Mouse (Mus musculus): ENCODE measurements around the gene Art3. TPM values are rescaled to one million over a fixed set of nuclear protein-coding genes. Genes with fewer than 3 reads are reported as not detected.

The Art3 gene
- 2.6 and 3.5 TPM in 2 replicates for polyA plus RNA-seq (2015; fragmentation: Nextera tagmentation; extraction: Ambion mirVana)

DNA sequence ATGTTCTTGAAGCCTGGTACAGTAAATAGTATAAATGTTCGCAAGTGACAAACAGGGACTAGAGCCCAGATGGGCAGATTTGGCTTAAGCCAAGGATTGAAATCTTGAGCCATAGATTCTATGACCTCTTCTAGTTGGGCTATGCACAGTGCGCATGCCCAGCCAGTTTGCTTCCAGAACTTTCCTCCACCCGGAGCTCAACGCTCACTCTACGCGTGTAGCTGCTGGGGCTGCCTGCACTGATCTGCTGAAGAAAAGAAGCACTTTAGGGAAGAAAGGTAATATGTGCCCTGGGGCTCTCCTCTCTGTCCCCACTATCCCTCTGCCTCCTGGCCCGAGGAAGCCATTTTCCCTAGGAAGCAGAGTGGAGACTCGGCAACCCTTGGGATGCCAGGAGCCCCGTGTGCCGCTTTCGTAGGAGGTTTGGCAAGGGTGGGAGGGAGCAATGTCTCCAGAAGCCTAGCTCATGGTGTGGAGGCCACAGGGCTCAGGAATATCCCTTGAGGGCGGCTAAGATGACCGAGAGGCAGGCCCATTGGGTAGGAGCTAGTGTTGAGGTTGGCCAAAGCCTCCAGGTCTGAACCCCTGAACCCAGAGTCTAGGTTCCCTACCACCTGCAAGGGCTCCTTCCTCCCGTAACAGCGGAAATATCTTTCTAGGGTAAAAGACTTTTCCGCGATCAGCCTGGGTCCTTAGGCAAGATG is at the start of gene Art3:
Gene Art3 (plus strand): TSS at position 193 of the 704 bp plus-strand sequence.
- H3K27me3 ChIP-seq (ENCODE audit: insufficient read depth, low read length): no peaks in the 10 kb centered on the region
- no peak within 1 kb of the TSS for H3K4me3 ChIP-seq (ENCODE audit: low read length)
- WGBS: 90% methylated on average over 17 of the region's 17 CpGs
- H3K36me3 ChIP-seq (ENCODE audit: insufficient read depth, low read length): no peaks in the 10 kb centered on the region
- H3K9me3 ChIP-seq (ENCODE audit: low read length): no peaks in the 10 kb centered on the region
- peak within 1 kb of the TSS; percentile 32 for H3K4me2 ChIP-seq (replicated peaks; ENCODE audit: low read depth, low read length)
- H3K27ac ChIP-seq (ENCODE audit: low read length): peak within 1 kb of the TSS; percentile 61
- no peak for ATAC-seq (ENCODE audit: low FRiP score, low TSS enrichment)
- no peaks in the 10 kb centered on the region for H3K4me1 ChIP-seq (ENCODE audit: insufficient read depth, low read length)
- no peak within 1 kb of the TSS for H3K9ac ChIP-seq (replicated peaks; ENCODE audit: low read length)

GRCm38 (mm10) chr5:92282571-92282970 is 49.1 kb upstream of the Art3 start:
- Histone ChIP-seq H3K9ac (replicated peaks; ENCODE audit: low read length) (no peak overlapping the region), H3K27ac (ENCODE audit: low read length) (no peak overlapping the region), H3K36me3 (ENCODE audit: insufficient read depth, low read length) (peaks cover 20% of the 10 kb centered on the region), H3K4me2 (replicated peaks; ENCODE audit: low read depth, low read length) (no peak overlapping the region), H3K4me1 (ENCODE audit: insufficient read depth, low read length) (peaks cover 7% of the 10 kb centered on the region; the same call in 1 of the 2 replicates), H3K27me3 (ENCODE audit: insufficient read depth, low read length) (no peaks in the 10 kb centered on the region), H3K9me3 (ENCODE audit: low read length) (no peaks in the 10 kb centered on the region), H3K4me3 (ENCODE audit: low read length) (no peak overlapping the region)
- WGBS: 77% methylated on average over 4 of the region's 4 CpGs
- no peak for ATAC-seq (ENCODE audit: low FRiP score, low TSS enrichment)

DNA sequence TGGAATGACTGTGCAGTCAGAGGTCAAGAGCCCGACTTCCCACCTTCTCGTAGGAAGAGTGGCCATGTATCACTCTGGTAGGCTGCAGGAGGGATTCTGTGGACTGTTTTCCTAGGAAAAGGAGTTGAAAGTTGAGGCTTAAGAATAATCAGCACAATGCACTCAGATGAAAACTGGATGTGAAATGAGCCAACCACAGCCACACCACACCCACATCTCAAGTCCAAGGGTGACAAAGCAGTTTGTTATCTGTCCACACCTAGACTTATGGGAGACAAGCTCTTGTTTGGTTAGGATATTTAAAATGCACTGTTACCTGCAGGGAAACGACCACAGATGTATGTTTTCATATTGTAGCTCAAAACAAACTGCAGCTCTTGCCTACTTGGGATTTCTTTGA is 48.5 kb upstream of the Art3 start:
- no peak for ATAC-seq (ENCODE audit: low FRiP score, low TSS enrichment)
- WGBS: 37% methylated on average over 3 of the region's 3 CpGs
- H3K36me3 ChIP-seq (ENCODE audit: insufficient read depth, low read length): peaks cover 25% of the 10 kb centered on the region
- H3K9me3 ChIP-seq (ENCODE audit: low read length): no peaks in the 10 kb centered on the region
- H3K4me2 ChIP-seq (replicated peaks; ENCODE audit: low read depth, low read length): no peak overlapping the region
- H3K4me1 ChIP-seq (ENCODE audit: insufficient read depth, low read length): peaks cover 7% of the 10 kb centered on the region; the same call in 1 of the 2 replicates
- no peak overlapping the region for H3K9ac ChIP-seq (replicated peaks; ENCODE audit: low read length)
- no peak overlapping the region for H3K4me3 ChIP-seq (ENCODE audit: low read length)
- H3K27me3 ChIP-seq (ENCODE audit: insufficient read depth, low read length): no peaks in the 10 kb centered on the region
- H3K27ac ChIP-seq (ENCODE audit: low read length): no peak overlapping the region

GRCm38 (mm10) chr5:92287840-92288239 is 43.8 kb upstream of the Art3 start:
- H3K27me3 ChIP-seq (ENCODE audit: insufficient read depth, low read length): no peaks in the 10 kb centered on the region
- 85% methylated on average over 6 of the region's 6 CpGs for WGBS
- H3K4me3 ChIP-seq (ENCODE audit: low read length): no peak overlapping the region
- no peak overlapping the region for H3K27ac ChIP-seq (ENCODE audit: low read length)
- no peak for ATAC-seq (ENCODE audit: low FRiP score, low TSS enrichment)
- no peak overlapping the region for H3K4me2 ChIP-seq (replicated peaks; ENCODE audit: low read depth, low read length)
- no peaks in the 10 kb centered on the region for H3K9me3 ChIP-seq (ENCODE audit: low read length)
- H3K36me3 ChIP-seq (ENCODE audit: insufficient read depth, low read length): peaks cover 62% of the 10 kb centered on the region
- no peak overlapping the region for H3K9ac ChIP-seq (replicated peaks; ENCODE audit: low read length)
- H3K4me1 ChIP-seq (ENCODE audit: insufficient read depth, low read length): no peaks in the 10 kb centered on the region

GRCm38 (mm10) chr5:92291652-92292414 is 39.8 kb upstream of the Art3 start:
- Histone ChIP-seq H3K27me3 (ENCODE audit: insufficient read depth, low read length) (no peaks in the 10 kb centered on the region), H3K27ac (ENCODE audit: low read length) (no peak overlapping the region), H3K4me2 (replicated peaks; ENCODE audit: low read depth, low read length) (no peak overlapping the region), H3K9me3 (ENCODE audit: low read length) (no peaks in the 10 kb centered on the region), H3K4me1 (ENCODE audit: insufficient read depth, low read length) (no peaks in the 10 kb centered on the region), H3K36me3 (ENCODE audit: insufficient read depth, low read length) (peaks cover 78% of the 10 kb centered on the region), H3K9ac (replicated peaks; ENCODE audit: low read length) (no peak overlapping the region), H3K4me3 (ENCODE audit: low read length) (no peak overlapping the region)
- 87% methylated on average over 6 of the region's 6 CpGs for WGBS
- ATAC-seq (ENCODE audit: low FRiP score, low TSS enrichment): no peak

GRCm38 (mm10) chr5:92294525-92294924 is 37.1 kb upstream of the Art3 start:
- Histone ChIP-seq H3K4me3 (ENCODE audit: low read length) (no peak overlapping the region), H3K4me1 (ENCODE audit: insufficient read depth, low read length) (no peaks in the 10 kb centered on the region), H3K9me3 (ENCODE audit: low read length) (no peaks in the 10 kb centered on the region), H3K27ac (ENCODE audit: low read length) (no peak overlapping the region), H3K4me2 (replicated peaks; ENCODE audit: low read depth, low read length) (no peak overlapping the region), H3K36me3 (ENCODE audit: insufficient read depth, low read length) (peaks cover 67% of the 10 kb centered on the region), H3K9ac (replicated peaks; ENCODE audit: low read length) (no peak overlapping the region), H3K27me3 (ENCODE audit: insufficient read depth, low read length) (no peaks in the 10 kb centered on the region)
- ATAC-seq (ENCODE audit: low FRiP score, low TSS enrichment): no peak
- 95% methylated on average over 2 of the region's 2 CpGs for WGBS

DNA sequence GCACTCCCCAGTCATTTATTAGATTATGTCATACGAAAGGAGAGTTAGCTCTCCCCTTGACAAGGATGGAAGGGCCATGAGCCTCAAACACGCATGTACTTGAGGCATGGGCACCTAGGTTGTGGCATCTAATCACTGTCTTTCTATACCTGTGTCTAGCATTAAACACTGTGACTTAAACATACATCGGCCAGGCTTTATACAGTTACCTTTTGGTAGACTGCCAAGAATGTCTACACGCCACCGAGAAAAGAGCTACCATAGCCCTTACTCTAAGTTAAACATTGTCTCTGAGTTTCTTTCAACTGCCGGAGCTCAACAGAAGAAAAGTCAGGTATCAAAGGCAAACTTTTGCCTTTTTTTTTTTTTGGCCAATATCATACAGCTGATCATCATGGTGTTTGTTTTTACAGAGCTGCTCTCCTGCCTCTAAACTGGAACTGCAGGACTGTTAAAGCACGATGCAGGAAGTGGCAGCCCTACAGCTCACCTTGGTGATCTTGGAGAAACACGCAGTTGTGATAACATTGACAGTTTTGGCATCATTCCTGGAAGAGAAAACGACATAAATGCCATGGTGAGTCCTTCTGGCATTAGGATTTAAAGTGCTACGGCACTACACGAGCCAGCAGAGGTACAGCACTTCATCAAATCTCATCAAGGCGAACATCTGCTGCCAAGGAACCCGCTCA is 29.3 kb upstream of the Art3 start:
- no peak for ATAC-seq (ENCODE audit: low FRiP score, low TSS enrichment)
- H3K9ac ChIP-seq (replicated peaks; ENCODE audit: low read length): no peak overlapping the region
- H3K36me3 ChIP-seq (ENCODE audit: insufficient read depth, low read length): peaks cover 63% of the 10 kb centered on the region
- no peaks in the 10 kb centered on the region for H3K27me3 ChIP-seq (ENCODE audit: insufficient read depth, low read length)
- H3K4me3 ChIP-seq (ENCODE audit: low read length): no peak overlapping the region
- H3K4me1 ChIP-seq (ENCODE audit: insufficient read depth, low read length): no peaks in the 10 kb centered on the region
- H3K27ac ChIP-seq (ENCODE audit: low read length): no peak overlapping the region
- no peaks in the 10 kb centered on the region for H3K9me3 ChIP-seq (ENCODE audit: low read length)
- H3K4me2 ChIP-seq (replicated peaks; ENCODE audit: low read depth, low read length): no peak overlapping the region
- 87% methylated on average over 13 of the region's 13 CpGs for WGBS

DNA sequence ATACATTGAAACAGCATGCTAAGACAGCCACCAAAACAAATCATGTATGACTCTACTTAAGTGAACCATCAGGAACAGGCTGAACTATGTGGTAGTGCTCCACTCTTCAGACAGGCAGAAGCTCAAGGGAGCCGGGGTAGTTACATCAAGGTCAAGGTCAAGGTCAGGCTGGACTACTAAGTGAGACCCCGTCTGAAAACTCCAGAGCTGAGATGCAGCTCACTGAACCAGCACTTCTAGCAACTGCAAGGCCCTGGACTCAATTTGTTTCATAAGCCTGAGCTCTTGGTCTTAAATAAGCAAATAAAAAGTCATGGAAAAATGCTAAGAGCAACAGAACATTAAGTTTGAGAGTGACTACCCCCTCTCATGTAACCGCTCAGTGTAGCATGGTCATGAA is 27.3 kb upstream of the Art3 start:
- no peak overlapping the region for H3K4me3 ChIP-seq (ENCODE audit: low read length)

DNA sequence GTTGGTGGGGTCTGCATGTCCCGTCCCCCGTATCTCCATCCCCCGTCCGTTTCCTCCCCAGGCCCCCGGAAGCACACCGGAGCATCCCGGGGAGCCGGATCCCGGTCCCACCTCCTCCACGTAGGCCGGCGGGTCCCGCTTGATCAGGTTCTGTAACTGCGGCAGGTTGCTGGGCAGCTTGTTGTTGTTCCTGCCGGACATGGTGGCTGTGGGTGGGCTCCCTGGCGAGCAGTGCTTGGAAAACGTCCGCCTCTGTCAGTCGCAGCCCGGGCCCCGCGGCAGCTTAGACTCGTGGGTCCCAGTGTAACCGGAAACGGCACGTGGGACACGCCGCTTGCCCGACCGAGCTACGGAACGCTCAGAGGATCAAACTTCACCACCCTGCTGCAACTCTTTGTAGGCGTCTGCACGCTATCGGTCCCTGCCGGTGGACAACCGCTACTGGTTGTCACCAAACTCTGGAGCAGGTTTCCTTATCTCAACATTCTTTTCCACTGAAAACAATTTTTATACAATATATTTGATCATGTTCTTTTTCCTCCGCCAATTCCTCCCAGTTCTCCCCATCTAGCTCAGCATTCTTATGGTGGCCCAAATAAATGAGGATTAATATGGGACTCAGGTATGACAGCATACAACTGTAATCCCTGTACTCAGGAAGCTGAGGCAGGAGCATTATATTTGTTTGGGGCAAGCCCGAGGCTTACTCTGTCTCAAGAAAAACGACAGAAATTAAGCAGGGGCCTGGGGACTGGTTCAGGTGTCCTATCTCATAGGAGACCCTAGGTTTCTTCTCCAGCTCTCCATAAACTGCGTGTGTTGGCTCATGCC is 21.7 kb upstream of the Art3 start, which contains the start of gene Sdad1:
Gene Sdad1 (minus strand): TSS at position 799 of the 831 bp plus-strand sequence.
- peak within 1 kb of the TSS; percentile 89 for H3K9ac ChIP-seq (replicated peaks; ENCODE audit: low read length)
- H3K4me3 ChIP-seq (ENCODE audit: low read length): peak within 1 kb of the TSS; percentile 61
- H3K4me2 ChIP-seq (replicated peaks; ENCODE audit: low read depth, low read length): peak within 1 kb of the TSS; percentile 80
- 3% methylated on average over 41 of the region's 41 CpGs for WGBS
- H3K27ac ChIP-seq (ENCODE audit: low read length): peak within 1 kb of the TSS; percentile 80
- peak; percentile 93 for ATAC-seq (ENCODE audit: low FRiP score, low TSS enrichment)
- H3K4me1 ChIP-seq (ENCODE audit: insufficient read depth, low read length): peaks cover 19% of the 10 kb centered on the region
- H3K9me3 ChIP-seq (ENCODE audit: low read length): no peaks in the 10 kb centered on the region
- H3K36me3 ChIP-seq (ENCODE audit: insufficient read depth, low read length): peaks cover 9% of the 10 kb centered on the region
- H3K27me3 ChIP-seq (ENCODE audit: insufficient read depth, low read length): no peaks in the 10 kb centered on the region

More for the DNA sequence above, 27.3 kb upstream of the Art3 start:
- H3K27ac ChIP-seq (ENCODE audit: low read length): no peak overlapping the region
- no peaks in the 10 kb centered on the region for H3K27me3 ChIP-seq (ENCODE audit: insufficient read depth, low read length)
- 59% methylated on average over 3 of the region's 3 CpGs for WGBS
- peaks cover 58% of the 10 kb centered on the region for H3K36me3 ChIP-seq (ENCODE audit: insufficient read depth, low read length)
- no peak overlapping the region for H3K4me2 ChIP-seq (replicated peaks; ENCODE audit: low read depth, low read length)
- ATAC-seq (ENCODE audit: low FRiP score, low TSS enrichment): no peak
- no peaks in the 10 kb centered on the region for H3K9me3 ChIP-seq (ENCODE audit: low read length)
- H3K4me1 ChIP-seq (ENCODE audit: insufficient read depth, low read length): peaks cover 14% of the 10 kb centered on the region
- H3K9ac ChIP-seq (replicated peaks; ENCODE audit: low read length): no peak overlapping the region

All from kidney, embryonic 16.5 days (tissue).